Mouse (Mus musculus): ENCODE data around the gene Erc2. TPM values are rescaled to one million over a fixed set of nuclear protein-coding genes. Genes with fewer than 3 reads are reported as not detected.

Gene Erc2
- polyA plus RNA-seq, 1 experiment from 2014 or later, result 1.4 TPM

DNA sequence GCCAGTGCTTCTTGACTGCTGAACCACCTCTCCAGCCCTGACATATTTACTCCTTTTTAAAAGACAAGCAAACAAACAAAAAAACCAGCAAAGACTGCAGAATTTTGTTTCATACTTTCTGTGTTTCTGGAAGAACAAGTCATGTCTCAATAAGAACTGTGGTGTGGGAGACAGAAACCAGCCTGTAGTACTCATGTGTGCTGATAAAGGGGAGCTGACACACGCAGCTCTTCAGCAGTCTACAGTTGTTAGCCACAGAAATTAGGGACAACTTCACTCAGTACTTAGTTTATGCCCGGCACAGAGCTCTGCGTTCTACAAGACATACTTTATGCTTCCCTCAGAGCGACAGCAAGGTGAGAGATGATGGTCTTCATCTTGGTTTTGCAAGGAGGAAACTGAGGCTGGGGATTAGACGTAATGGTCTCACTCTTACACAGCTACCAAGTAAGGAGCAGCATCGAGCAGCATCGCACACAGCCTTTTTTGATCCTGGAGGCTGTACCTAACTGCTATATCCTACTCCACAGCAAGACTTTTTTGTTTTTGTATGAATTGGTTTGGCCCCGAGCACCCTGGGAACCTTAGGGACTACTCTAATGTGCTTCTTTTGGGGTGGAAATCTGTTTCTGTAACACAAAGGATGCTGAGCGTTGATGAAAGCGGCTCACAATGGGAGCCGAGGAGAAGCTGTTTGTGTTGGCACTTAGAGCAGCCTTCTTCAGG lies 435.1 kb downstream of the Erc2 start:
- Histone ChIP-seq H3K36me3 (ENCODE audit: control insufficient read depth, insufficient read depth) (no peaks in the 10 kb centered on the region), H3K9ac (ENCODE audit: low read depth, low read length) (no peak overlapping the region), H3K4me3 (ENCODE audit: low read depth, low read length) (no peak overlapping the region), H3K4me2 (ENCODE audit: low read depth, low read length) (no peak overlapping the region), H3K27ac (ENCODE audit: low read length) (no peak overlapping the region), H3K27me3 (ENCODE audit: control insufficient read depth, insufficient read depth, low read depth, low read length) (no peaks in the 10 kb centered on the region), H3K4me1 (ENCODE audit: control insufficient read depth, low read depth, low read length) (no peaks in the 10 kb centered on the region), H3K9me3 (replicated peaks; ENCODE audit: control insufficient read depth, low read length) (no peaks in the 10 kb centered on the region)
- 52% methylated on average over 11 of the region's 11 CpGs for WGBS (ENCODE audit: insufficient replicate concordance)
- no peak for ATAC-seq (ENCODE audit: low read depth)

GRCm38 (mm10) chr14:28057885-28058860 lies 435.9 kb downstream of the Erc2 start:
- no peak overlapping the region for H3K4me2 ChIP-seq (ENCODE audit: low read depth, low read length)
- H3K27ac ChIP-seq (ENCODE audit: low read length), result no peak overlapping the region
- ATAC-seq (ENCODE audit: low read depth), result no peak
- no peaks in the 10 kb centered on the region for H3K27me3 ChIP-seq (ENCODE audit: control insufficient read depth, insufficient read depth, low read depth, low read length)
- no peak overlapping the region for H3K9ac ChIP-seq (ENCODE audit: low read depth, low read length)
- no peak overlapping the region for H3K4me3 ChIP-seq (ENCODE audit: low read depth, low read length)
- 26% methylated on average over 18 of the region's 18 CpGs for WGBS (ENCODE audit: insufficient replicate concordance)
- no peaks in the 10 kb centered on the region for H3K36me3 ChIP-seq (ENCODE audit: control insufficient read depth, insufficient read depth)
- no peaks in the 10 kb centered on the region for H3K4me1 ChIP-seq (ENCODE audit: control insufficient read depth, low read depth, low read length)
- H3K9me3 ChIP-seq (replicated peaks; ENCODE audit: control insufficient read depth, low read length), result no peaks in the 10 kb centered on the region

DNA sequence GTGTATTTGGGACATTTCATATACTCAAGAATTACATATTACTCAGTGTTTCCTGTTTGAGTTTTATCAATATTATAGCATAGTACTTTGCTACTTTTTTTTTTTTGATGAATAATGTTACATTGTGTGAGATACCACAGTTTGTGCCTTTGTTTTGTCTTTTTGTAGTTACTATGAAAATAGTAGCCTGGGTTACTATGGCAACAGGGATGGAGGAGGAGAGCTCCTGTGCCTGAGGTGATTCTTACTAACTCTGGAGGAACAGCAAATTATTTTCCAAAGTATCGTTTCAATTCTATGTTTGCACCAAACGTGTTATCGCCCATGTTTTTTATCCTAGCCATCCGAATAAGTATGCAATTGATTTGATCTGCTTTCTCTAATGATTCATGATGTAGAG lies 438.7 kb downstream of the Erc2 start:
- Histone ChIP-seq H3K4me2 (ENCODE audit: low read depth, low read length) (no peak overlapping the region), H3K9ac (ENCODE audit: low read depth, low read length) (no peak overlapping the region), H3K27me3 (ENCODE audit: control insufficient read depth, insufficient read depth, low read depth, low read length) (no peaks in the 10 kb centered on the region), H3K27ac (ENCODE audit: low read length) (no peak overlapping the region), H3K9me3 (replicated peaks; ENCODE audit: control insufficient read depth, low read length) (no peaks in the 10 kb centered on the region), H3K4me3 (ENCODE audit: low read depth, low read length) (no peak overlapping the region), H3K36me3 (ENCODE audit: control insufficient read depth, insufficient read depth) (no peaks in the 10 kb centered on the region), H3K4me1 (ENCODE audit: control insufficient read depth, low read depth, low read length) (no peaks in the 10 kb centered on the region)
- WGBS (ENCODE audit: insufficient replicate concordance), result 67% methylated on average over 4 of the region's 4 CpGs
- no peak for ATAC-seq (ENCODE audit: low read depth)

GRCm38 (mm10) chr14:28061649-28062375 lies 439.6 kb downstream of the Erc2 start:
- Histone ChIP-seq H3K27me3 (ENCODE audit: control insufficient read depth, insufficient read depth, low read depth, low read length) (no peaks in the 10 kb centered on the region), H3K4me2 (ENCODE audit: low read depth, low read length) (no peak overlapping the region), H3K27ac (ENCODE audit: low read length) (no peak overlapping the region), H3K36me3 (ENCODE audit: control insufficient read depth, insufficient read depth) (no peaks in the 10 kb centered on the region), H3K4me3 (ENCODE audit: low read depth, low read length) (no peak overlapping the region), H3K9me3 (replicated peaks; ENCODE audit: control insufficient read depth, low read length) (no peaks in the 10 kb centered on the region), H3K4me1 (ENCODE audit: control insufficient read depth, low read depth, low read length) (no peaks in the 10 kb centered on the region), H3K9ac (ENCODE audit: low read depth, low read length) (no peak overlapping the region)
- ATAC-seq (ENCODE audit: low read depth), result no peak
- WGBS (ENCODE audit: insufficient replicate concordance), result 56% methylated on average over 3 of the region's 3 CpGs

GRCm38 (mm10) chr14:28068021-28068420 lies 445.8 kb downstream of the Erc2 start:
- H3K9ac ChIP-seq (ENCODE audit: low read depth, low read length), result no peak overlapping the region
- no peaks in the 10 kb centered on the region for H3K27me3 ChIP-seq (ENCODE audit: control insufficient read depth, insufficient read depth, low read depth, low read length)
- H3K4me1 ChIP-seq (ENCODE audit: control insufficient read depth, low read depth, low read length), result no peaks in the 10 kb centered on the region
- H3K27ac ChIP-seq (ENCODE audit: low read length), result no peak overlapping the region
- no peak overlapping the region for H3K4me3 ChIP-seq (ENCODE audit: low read depth, low read length)
- no peaks in the 10 kb centered on the region for H3K9me3 ChIP-seq (replicated peaks; ENCODE audit: control insufficient read depth, low read length)
- no peaks in the 10 kb centered on the region for H3K36me3 ChIP-seq (ENCODE audit: control insufficient read depth, insufficient read depth)
- H3K4me2 ChIP-seq (ENCODE audit: low read depth, low read length), result no peak overlapping the region
- WGBS (ENCODE audit: insufficient replicate concordance), result 45% methylated on average over 12 of the region's 12 CpGs
- ATAC-seq (ENCODE audit: low read depth), result no peak

DNA sequence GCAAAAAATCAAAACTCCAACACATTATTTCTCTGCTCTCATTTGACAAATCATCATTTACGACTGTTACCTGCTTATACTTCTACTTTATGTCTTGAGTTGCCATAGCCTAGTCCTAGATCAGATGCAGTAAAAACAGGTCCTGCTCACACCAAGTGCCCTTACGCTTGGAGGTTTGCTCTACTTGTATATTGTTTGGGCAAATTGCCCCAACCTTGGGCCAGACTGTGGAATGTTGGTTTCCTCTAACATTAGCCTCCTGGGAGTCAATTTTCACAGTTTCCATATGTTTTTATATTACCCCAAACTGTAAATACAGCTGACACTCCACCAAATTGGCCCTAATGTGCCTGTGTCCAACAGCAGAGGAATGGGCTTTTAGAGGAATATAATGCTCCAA lies 447.6 kb downstream of the Erc2 start:
- Histone ChIP-seq H3K9ac (ENCODE audit: low read depth, low read length) (no peak overlapping the region), H3K4me2 (ENCODE audit: low read depth, low read length) (no peak overlapping the region), H3K27me3 (ENCODE audit: control insufficient read depth, insufficient read depth, low read depth, low read length) (no peaks in the 10 kb centered on the region), H3K4me3 (ENCODE audit: low read depth, low read length) (no peak overlapping the region), H3K4me1 (ENCODE audit: control insufficient read depth, low read depth, low read length) (no peaks in the 10 kb centered on the region), H3K36me3 (ENCODE audit: control insufficient read depth, insufficient read depth) (no peaks in the 10 kb centered on the region), H3K9me3 (replicated peaks; ENCODE audit: control insufficient read depth, low read length) (no peaks in the 10 kb centered on the region), H3K27ac (ENCODE audit: low read length) (no peak overlapping the region)
- ATAC-seq (ENCODE audit: low read depth), result no peak
- 57% methylated on average over 2 of the region's 2 CpGs for WGBS (ENCODE audit: insufficient replicate concordance)

- Histone ChIP-seq H3K27me3 (ENCODE audit: control insufficient read depth, insufficient read depth, low read depth, low read length) (no peaks in the 10 kb centered on the region), H3K9me3 (replicated peaks; ENCODE audit: control insufficient read depth, low read length) (no peaks in the 10 kb centered on the region), H3K4me1 (ENCODE audit: control insufficient read depth, low read depth, low read length) (no peaks in the 10 kb centered on the region), H3K4me2 (ENCODE audit: low read depth, low read length) (no peak overlapping the region), H3K36me3 (ENCODE audit: control insufficient read depth, insufficient read depth) (no peaks in the 10 kb centered on the region), H3K9ac (ENCODE audit: low read depth, low read length) (no peak overlapping the region), H3K27ac (ENCODE audit: low read length) (no peak overlapping the region), H3K4me3 (ENCODE audit: low read depth, low read length) (no peak overlapping the region)
- 52% methylated on average over 3 of the region's 3 CpGs for WGBS (ENCODE audit: insufficient replicate concordance)
- ATAC-seq (ENCODE audit: low read depth), result no peak
These were observed 450.3 kb downstream of the Erc2 start for GRCm38 (mm10) chr14:28072561-28072960.

GRCm38 (mm10) chr14:28089636-28090443 lies 467.6 kb downstream of the Erc2 start:
- H3K9ac ChIP-seq (ENCODE audit: low read depth, low read length), result no peak overlapping the region
- no peaks in the 10 kb centered on the region for H3K4me1 ChIP-seq (ENCODE audit: control insufficient read depth, low read depth, low read length)
- 39% methylated on average over 8 of the region's 8 CpGs for WGBS (ENCODE audit: insufficient replicate concordance)
- H3K27me3 ChIP-seq (ENCODE audit: control insufficient read depth, insufficient read depth, low read depth, low read length), result no peaks in the 10 kb centered on the region
- no peak overlapping the region for H3K4me2 ChIP-seq (ENCODE audit: low read depth, low read length)
- ATAC-seq (ENCODE audit: low read depth), result no peak
- no peaks in the 10 kb centered on the region for H3K9me3 ChIP-seq (replicated peaks; ENCODE audit: control insufficient read depth, low read length)
- H3K27ac ChIP-seq (ENCODE audit: low read length), result no peak overlapping the region
- no peak overlapping the region for H3K4me3 ChIP-seq (ENCODE audit: low read depth, low read length)
- H3K36me3 ChIP-seq (ENCODE audit: control insufficient read depth, insufficient read depth), result no peaks in the 10 kb centered on the region
